Mouse (Mus musculus) mouse embryonic stem cell (cell line): ENCODE results near the gene Pard3b.

Experiments
- in situ Hi-C, 2 experiments: fragments of 300-500 bp; cut with MboI; formaldehyde crosslinking; loops; 1 replicate in 1 of 2; 3 replicates in 1 of 2; pipeline ENCODE4 v1.14.3; 2019 to 2020; ENCODE audit warnings: low sequenced_read_pairs in 2 of 2, low pct_unique_long_range_greater_than_20kb in 1 of 2, mixed read lengths in 1 of 2; ENCODE audit not compliant: unreplicated experiment in 1 of 2

Gene Pard3b

DNA sequence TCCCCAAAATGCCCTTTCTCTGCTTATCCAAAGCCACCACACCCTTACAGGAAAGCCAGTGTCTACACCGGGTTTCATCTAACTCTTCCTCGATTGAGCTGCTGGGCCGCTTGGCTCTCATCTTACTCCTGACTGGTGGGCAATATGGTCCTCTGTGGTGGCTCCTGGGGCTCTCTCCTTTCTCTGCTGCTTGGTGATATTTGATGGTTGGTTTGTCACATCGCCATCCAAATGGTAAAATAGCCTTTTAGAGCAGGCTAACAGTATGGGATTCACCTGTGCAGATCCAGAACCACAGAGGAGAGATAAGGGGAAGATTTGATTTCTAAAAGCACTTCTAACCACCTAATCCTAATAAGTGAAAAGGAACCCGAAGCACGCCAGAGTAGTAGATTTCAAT lies 986.2 kb downstream of the Pard3b start:
- in situ Hi-C loops = no loop called here

GRCm38 (mm10) chr1:62625332-62625731 lies 986.7 kb downstream of the Pard3b start:
- in situ Hi-C loops = no loop called here

DNA sequence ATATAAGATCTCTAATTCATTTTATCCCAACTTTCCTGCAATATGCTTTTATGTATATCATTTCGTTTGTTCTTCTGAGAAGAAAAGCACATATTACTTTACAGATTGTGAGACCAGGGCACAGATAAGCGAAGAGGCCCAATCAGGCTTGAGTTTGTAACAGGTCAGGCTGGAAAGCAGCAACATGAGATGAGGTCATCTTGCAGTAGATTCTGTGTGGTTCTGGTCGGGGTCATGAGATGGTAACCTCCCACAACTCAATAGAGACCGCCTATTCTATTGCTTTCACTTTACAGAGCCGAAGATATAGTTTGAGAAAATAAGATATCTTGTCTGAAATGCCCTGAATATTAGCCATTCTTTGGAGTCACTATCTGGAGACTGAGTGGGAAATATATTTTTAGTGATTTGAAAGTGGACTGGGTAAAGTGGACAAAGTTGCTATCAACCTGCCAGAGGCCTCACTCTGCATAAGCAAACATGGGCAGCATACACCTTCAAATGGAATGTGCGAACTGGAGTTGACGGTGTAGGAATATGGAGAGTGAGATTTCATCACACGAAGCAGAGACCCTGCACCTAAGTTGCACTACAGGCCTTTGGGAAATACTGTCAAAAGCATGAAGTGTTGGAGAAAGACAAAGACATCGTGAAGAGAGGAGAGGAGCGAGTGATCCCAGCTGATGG lies 987.3 kb downstream of the Pard3b start:
- in situ Hi-C loops = no loop called here

GRCm38 (mm10) chr1:62629952-62630351 lies 991.3 kb downstream of the Pard3b start:
- in situ Hi-C loops = no loop called here

DNA sequence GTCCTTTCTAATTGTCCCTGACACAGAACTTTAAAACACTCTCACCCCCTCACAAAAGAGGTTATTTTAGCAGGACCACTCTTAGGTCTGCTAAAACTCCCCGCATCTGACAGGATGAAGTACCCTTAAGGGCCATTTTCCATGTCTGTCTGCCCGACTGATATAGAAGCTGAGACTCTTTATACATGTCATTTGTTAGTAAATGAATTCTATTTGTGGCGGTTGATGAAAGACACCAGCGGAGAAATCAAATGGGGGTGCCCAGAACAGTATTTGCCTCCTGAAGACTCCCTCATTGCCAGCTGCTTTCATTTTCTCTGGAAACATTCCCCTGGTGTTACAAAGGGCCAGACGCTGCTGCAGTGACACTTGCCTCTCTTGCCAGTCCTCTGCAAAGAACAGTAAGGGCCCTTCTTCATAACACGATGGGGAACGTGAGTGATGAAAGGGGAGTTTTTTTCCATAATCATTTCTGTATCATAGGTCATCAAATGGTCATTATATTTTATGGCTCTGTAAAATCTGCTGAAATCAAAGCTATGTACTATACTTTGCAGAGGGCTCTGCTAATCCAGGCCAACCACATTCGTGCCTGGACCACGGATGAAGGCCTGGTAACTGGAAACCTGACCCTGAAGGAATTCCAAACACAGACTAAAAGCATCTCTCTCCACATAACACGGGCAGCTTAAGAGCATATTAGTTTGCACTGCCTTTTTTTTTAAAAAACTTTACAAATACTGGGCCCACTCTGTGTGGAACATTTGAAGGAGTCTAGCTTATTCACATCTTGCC lies 993.1 kb downstream of the Pard3b start:
- in situ Hi-C loops = no loop called here

- in situ Hi-C loops = no loop called here
Observed at GRCm38 (mm10) chr1:62632886-62633285, 994.3 kb downstream of the Pard3b start.

DNA sequence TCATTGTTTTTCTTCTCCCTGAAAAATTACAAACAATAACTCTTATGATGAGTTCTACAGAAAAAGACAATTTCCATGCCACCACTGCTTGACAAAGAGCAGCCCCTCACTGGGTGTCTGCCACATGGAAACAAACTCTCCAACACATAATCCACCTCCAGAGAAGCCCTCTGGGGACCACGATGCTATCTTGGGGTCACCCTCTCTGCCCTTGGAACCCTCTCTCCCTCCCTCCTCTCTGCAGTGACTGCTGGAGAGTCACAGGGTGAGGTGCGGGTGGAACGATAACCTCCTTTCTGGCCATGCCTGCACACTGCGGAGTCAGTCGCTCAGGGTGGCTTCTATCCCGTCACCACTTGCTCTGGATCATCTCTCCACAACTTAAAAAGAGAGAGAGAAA lies 996.6 kb downstream of the Pard3b start:
- in situ Hi-C loops = no loop called here

DNA sequence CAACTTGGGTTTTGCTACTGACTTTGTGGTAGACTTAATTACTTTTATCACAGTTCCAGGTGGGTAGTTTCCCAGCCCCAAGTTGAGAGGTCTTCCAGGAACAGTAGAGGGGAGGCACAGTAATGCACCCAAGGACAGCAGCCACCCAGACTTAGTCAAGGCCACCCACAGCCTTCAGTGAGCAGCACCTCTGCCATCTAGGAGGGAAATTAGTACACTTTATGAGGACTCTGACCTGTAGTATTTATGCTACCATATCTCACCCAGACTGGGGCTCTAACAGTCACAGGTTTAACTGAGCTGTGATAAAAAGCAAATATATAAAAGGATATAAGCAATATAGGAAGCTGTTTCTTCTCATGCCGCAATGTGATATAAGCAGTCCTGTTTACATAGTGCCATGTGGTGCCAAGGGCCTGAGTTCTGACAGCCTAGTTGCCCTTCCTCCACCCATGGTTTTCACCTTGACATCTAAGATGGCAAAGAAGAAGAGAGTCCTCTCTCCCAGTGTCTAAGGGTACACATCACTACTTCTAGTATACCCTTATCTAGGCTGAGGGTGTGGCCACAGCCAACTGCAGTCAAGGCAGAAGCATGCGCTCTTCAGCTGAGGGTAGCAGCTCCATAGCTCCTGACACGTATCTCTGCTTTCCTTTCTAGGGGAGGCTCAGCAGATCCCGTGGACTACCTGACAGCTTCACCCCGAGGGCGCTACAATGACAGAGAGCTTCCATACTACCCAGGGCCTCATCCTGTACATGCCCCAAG lies 998.5 kb downstream of the Pard3b start:
- in situ Hi-C loops = no loop called here

DNA sequence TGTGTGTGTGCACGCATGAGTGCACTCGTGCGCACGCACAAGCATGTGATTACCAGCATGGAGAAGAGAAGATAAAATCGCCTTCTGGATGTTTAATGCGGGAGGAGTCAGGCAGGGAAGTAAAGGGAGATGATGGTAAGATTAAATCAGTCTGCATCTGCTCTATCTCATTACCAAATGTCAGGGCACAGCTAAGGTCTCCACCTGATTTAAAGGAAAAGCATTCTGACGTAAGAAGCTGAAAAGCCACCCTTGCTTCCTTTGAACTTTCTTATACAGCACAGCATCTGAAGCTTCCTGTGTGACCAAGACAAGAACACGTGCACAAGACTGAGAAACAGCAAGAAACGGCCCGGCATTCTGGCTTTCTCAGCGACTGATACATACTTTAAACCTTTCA lies 1000.4 kb downstream of the Pard3b start:
- in situ Hi-C loops = no loop called here

DNA sequence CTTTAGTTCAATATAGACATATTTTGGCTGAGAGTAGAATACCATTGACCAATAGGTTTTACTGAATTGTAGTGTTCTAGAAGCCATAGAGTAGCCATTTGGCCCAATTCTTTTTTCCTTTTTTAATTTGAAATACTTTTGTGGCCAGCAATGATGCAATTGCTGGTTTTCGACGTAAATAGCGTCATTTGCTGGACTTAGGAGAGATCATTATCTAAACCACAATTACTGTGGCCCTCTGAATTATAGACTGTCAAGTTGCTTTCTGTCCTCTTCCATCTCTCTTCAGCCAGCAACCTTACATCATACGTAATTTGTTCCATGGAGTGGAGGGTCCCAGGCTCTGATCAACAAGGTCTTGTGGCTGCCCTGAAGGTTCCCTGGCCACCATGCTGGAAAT lies 1000.8 kb downstream of the Pard3b start:
- in situ Hi-C loops = no loop called here

- in situ Hi-C loops = no loop called here
Observed at GRCm38 (mm10) chr1:62644631-62645278, 1006.1 kb downstream of the Pard3b start.

- in situ Hi-C loops = no loop called here
Observed at GRCm38 (mm10) chr1:62646812-62647211, 1008.2 kb downstream of the Pard3b start.

DNA sequence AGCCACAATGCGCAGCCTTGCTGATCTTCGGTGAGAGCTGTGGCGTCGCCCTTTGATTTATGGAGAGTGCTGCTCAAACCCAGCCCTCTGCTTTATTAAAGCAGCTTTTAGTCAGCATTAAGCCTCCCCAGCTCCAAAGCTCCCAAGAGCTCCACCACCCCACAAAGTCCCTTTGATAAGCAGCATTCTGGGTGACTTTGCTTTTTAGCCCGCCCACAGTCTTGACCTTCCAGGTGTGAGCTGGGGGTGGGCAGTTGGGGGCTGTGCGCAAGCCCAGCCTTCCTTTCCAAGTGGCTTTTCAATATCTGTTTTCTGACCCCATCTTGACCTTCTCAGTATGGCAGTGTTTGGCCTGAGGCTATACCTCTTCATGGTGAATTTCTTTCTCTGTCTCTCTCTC lies 1009.5 kb downstream of the Pard3b start:
- in situ Hi-C loops = no loop called here

- in situ Hi-C loops = no loop called here
Observed at GRCm38 (mm10) chr1:62648591-62648990, 1010.0 kb downstream of the Pard3b start.

DNA sequence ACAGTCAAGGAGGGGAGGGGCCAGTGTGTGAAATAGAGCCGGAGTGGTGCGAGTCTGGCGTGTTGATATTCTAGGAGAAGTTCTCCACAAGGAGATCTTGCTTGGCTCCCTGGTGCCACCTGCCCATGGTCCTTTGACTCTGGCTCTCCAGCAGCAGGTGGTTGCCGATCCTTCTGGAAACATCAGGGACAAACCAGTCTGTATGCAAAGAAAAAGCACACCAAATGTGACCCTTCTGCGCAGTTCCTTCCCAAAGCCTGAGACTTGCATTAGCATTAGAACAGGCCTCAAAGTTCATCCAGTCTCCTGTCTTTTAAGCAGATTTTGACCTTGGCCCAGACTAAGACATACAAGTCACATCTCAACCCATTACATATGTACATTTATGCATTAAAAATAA lies 1011.9 kb downstream of the Pard3b start:
- in situ Hi-C loops = no loop called here

- in situ Hi-C loops = no loop called here
Observed at GRCm38 (mm10) chr1:62654436-62654835, 1015.8 kb downstream of the Pard3b start.

- in situ Hi-C loops = no loop called here
Observed at GRCm38 (mm10) chr1:62664960-62665645, 1026.5 kb downstream of the Pard3b start.
